ENCODE assay signal across 20 mouse cellular contexts in genomic region chrX:50988581-50988980, GRCm38 (mm10). TPM values are rescaled to one million over a fixed set of nuclear protein-coding genes. Genes with fewer than 3 reads are reported as not detected.
"Had no signal": no experiment of that assay in that cellular context is flagged by ENCODE, and none has a peak within 500 bp of the region (broad histone marks: within the 10 kb centered on the region; RNA-seq: fewer than 3 reads in every experiment).

No protein-coding gene starts in this region.

- DNase-seq: kidney, adult 9 months; kidney, postnatal 14 days; kidney, postnatal 4 days; layer of hippocampus, adult 9-11 months; liver, embryonic 13.5 days; lung, adult 2 months; lung, postnatal 14 days; lung, postnatal 4 days; midbrain, embryonic 14.5 days; thymus, postnatal 25 days had no signal

- H3K36me3 ChIP-seq: liver, embryonic 13.5 days; stomach, embryonic 15.5 days had no signal

- H3K4me3 ChIP-seq: layer of hippocampus, adult 2 months; left cerebral cortex, adult 2 months; liver, embryonic 13.5 days; stomach, embryonic 15.5 days had no signal

- H3K4me2 ChIP-seq: liver, embryonic 13.5 days; midbrain, embryonic 11.5 days; stomach, embryonic 15.5 days had no signal

- H3K27me3 ChIP-seq: liver, embryonic 13.5 days; stomach, embryonic 15.5 days had no signal

- H3K9ac ChIP-seq: liver, embryonic 13.5 days; stomach, embryonic 15.5 days had no signal

- H3K27ac ChIP-seq: layer of hippocampus, adult 2 months; left cerebral cortex, adult 2 months; liver, embryonic 13.5 days; stomach, embryonic 15.5 days had no signal

- H3K9me3 ChIP-seq: liver, embryonic 13.5 days; stomach, embryonic 15.5 days had no signal

- H3K4me1 ChIP-seq: liver, embryonic 13.5 days; stomach, embryonic 15.5 days had no signal

RNA-seq across cellular contexts. Expression of gene Frmd7, which starts 46.1 kb away (rescaled TPM):
- total RNA-seq: liver, adult 2 months; megakaryocyte progenitor cell, adult 5-6 weeks; megakaryocyte-erythroid progenitor cell, adult 5-6 weeks had no signal
- polyA plus RNA-seq: liver, adult 2 months; liver, embryonic 16.5 days; midbrain, embryonic 11.5 days; neural tube, embryonic 11.5 days; neural tube, embryonic 14.5 days; stomach, embryonic 15.5 days had no signal
